Mouse (Mus musculus): ENCODE results near the gene Mphosph6. TPM values are rescaled to one million over a fixed set of nuclear protein-coding genes. Genes with fewer than 3 reads are reported as not detected.

Gene Mphosph6
- polyA plus RNA-seq, 1 experiment from 2014 or later: 54.3 TPM

GRCm38 (mm10) chr8:117764625-117765024 lies 37.1 kb downstream of the Mphosph6 start:
- Histone ChIP-seq H3K4me2 (no peak overlapping the region), H3K27ac (no peak overlapping the region), H3K9me3 (no peaks in the 10 kb centered on the region), H3K9ac (no peak overlapping the region), H3K4me1 (no peaks in the 10 kb centered on the region), H3K36me3 (no peaks in the 10 kb centered on the region), H3K4me3 (no peak overlapping the region), H3K27me3 (no peaks in the 10 kb centered on the region)
- ATAC-seq (ENCODE audit: borderline replicate concordance, extremely low read depth, low FRiP score, low TSS enrichment): no peak
- 49% methylated on average over 4 of the region's 4 CpGs for WGBS

DNA sequence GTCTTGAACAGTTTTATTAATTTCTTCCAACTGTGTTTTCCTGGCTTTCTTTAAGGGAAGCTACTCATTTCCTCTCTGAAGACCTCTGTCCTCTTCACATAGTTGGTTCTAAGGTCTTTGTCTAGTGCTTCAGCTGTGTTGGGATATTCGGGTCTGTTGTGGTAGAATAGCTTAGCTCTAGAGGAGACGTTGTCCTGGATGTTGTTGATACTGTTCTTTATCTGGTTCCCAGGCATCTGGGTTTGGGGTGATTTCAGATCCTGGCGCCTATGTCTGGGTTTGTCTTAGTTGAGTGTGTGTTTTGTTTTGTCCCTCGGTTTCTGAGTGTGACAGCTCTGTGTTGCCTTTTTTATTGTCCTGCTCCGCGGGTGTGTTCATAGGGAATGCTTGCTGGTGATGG lies 39.0 kb downstream of the Mphosph6 start:
- H3K9ac ChIP-seq: no peak overlapping the region
- H3K4me3 ChIP-seq: no peak overlapping the region
- no peaks in the 10 kb centered on the region for H3K27me3 ChIP-seq
- no peak for ATAC-seq (ENCODE audit: borderline replicate concordance, extremely low read depth, low FRiP score, low TSS enrichment)
- no peaks in the 10 kb centered on the region for H3K4me1 ChIP-seq
- no peaks in the 10 kb centered on the region for H3K36me3 ChIP-seq
- no peaks in the 10 kb centered on the region for H3K9me3 ChIP-seq
- 81% methylated on average over 6 of the region's 6 CpGs for WGBS
- no peak overlapping the region for H3K4me2 ChIP-seq
- H3K27ac ChIP-seq: no peak overlapping the region

GRCm38 (mm10) chr8:117757900-117758299 lies 43.8 kb downstream of the Mphosph6 start:
- H3K9ac ChIP-seq: no peak overlapping the region
- H3K4me3 ChIP-seq: no peak overlapping the region
- no peaks in the 10 kb centered on the region for H3K36me3 ChIP-seq
- no peaks in the 10 kb centered on the region for H3K27me3 ChIP-seq
- H3K4me1 ChIP-seq: no peaks in the 10 kb centered on the region
- H3K9me3 ChIP-seq: no peaks in the 10 kb centered on the region
- ATAC-seq (ENCODE audit: borderline replicate concordance, extremely low read depth, low FRiP score, low TSS enrichment): no peak
- H3K27ac ChIP-seq: no peak overlapping the region
- no peak overlapping the region for H3K4me2 ChIP-seq
- WGBS: 74% methylated on average over 11 of the region's 11 CpGs

GRCm38 (mm10) chr8:117749436-117749835 lies 52.3 kb downstream of the Mphosph6 start:
- no peak overlapping the region for H3K4me3 ChIP-seq
- H3K27ac ChIP-seq: no peak overlapping the region
- no peaks in the 10 kb centered on the region for H3K4me1 ChIP-seq
- H3K4me2 ChIP-seq: no peak overlapping the region
- no peaks in the 10 kb centered on the region for H3K36me3 ChIP-seq
- no peaks in the 10 kb centered on the region for H3K27me3 ChIP-seq
- 57% methylated on average over 2 of the region's 2 CpGs for WGBS
- no peak for ATAC-seq (ENCODE audit: borderline replicate concordance, extremely low read depth, low FRiP score, low TSS enrichment)
- no peaks in the 10 kb centered on the region for H3K9me3 ChIP-seq
- H3K9ac ChIP-seq: no peak overlapping the region

DNA sequence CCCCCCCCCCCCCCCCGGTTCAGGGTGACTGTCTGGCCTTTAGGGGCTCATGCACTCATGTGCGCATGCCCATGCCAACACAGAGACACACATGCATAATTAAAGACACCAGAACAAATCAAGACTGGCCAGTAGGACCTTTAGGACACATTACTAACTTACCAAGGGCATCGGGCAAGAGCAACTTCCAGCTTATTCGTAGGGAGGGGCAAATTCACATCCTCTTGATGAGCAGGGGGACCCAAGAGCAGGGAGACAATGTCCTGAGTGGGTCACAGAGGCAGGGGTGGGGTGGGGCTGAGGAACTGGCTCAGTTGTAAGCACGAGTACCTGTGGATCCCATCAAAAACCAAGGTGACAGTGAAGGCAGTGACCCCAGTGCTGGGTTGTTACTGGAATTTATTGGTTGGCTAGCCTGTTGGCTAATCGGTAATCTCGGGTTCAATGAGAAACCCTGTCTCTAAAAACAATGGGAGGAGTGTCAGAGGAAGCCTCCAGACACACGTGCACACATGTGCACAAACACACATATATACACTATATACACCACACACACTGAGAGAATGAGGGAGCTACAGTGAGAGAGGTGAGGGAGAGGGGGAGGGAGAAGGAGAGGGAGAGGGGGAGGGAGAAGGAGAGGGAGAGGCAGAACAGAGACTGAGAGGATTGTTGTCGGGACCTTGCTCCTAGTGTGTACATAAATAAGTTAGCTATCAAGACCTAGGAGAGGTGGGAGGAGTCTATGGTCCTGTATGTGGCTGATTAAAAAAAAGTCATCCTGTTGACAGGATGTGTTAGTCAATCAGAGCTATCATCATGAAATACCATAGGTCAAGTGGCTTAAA lies 53.6 kb downstream of the Mphosph6 start:
- H3K4me2 ChIP-seq: no peak overlapping the region
- H3K9ac ChIP-seq: no peak overlapping the region
- H3K4me3 ChIP-seq: no peak overlapping the region
- ATAC-seq (ENCODE audit: borderline replicate concordance, extremely low read depth, low FRiP score, low TSS enrichment): no peak
- H3K36me3 ChIP-seq: no peaks in the 10 kb centered on the region
- H3K4me1 ChIP-seq: no peaks in the 10 kb centered on the region
- no peaks in the 10 kb centered on the region for H3K27me3 ChIP-seq
- 72% methylated on average over 7 of the region's 9 CpGs for WGBS
- no peak overlapping the region for H3K27ac ChIP-seq
- no peaks in the 10 kb centered on the region for H3K9me3 ChIP-seq

DNA sequence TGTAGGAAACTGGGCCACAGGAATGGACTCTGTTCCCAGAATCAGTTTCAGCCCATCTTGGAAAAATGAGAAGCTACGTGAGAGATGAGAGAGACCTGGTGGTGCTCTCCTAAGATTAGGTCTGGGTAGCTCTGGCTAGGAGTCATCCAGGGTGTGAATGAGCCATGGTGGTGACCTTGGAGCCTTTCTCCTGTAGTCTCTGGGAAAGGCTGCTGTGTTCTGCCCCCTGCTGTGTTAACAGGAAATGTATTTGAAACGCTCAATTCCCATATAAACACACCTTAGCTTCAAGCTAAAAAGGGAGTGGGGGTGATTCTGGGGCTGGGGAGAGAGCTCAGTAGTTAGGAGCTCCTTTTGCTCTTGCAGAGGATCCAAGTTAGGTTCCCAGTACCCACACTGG lies 54.3 kb downstream of the Mphosph6 start:
- Histone ChIP-seq H3K4me3 (no peak overlapping the region), H3K27ac (no peak overlapping the region), H3K9ac (no peak overlapping the region), H3K4me2 (no peak overlapping the region), H3K4me1 (no peaks in the 10 kb centered on the region), H3K27me3 (no peaks in the 10 kb centered on the region), H3K9me3 (no peaks in the 10 kb centered on the region), H3K36me3 (no peaks in the 10 kb centered on the region)
- WGBS: 30% methylated on average over 2 of the region's 2 CpGs
- ATAC-seq (ENCODE audit: borderline replicate concordance, extremely low read depth, low FRiP score, low TSS enrichment): no peak

DNA sequence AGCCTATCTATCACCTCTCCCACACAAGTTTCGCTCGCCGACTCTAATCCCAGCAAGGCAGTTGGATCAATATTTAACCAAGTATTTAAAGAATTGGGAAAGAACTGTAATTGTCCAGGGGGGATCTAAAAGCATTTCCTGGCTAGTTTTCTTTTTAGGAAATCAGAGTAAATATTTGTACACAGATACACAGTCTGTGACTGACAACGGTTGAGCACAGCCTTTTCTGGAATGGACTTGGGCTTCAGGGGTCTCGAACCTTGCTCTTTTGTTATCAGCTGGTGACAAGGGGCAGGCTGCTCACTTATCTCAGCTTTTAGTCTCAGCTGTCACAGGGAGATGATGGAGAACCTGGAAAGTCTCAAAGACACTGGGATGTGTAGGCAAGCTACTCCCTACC lies 55.1 kb downstream of the Mphosph6 start:
- H3K4me2 ChIP-seq: no peak overlapping the region
- 45% methylated on average over 5 of the region's 5 CpGs for WGBS
- no peaks in the 10 kb centered on the region for H3K36me3 ChIP-seq
- ATAC-seq (ENCODE audit: borderline replicate concordance, extremely low read depth, low FRiP score, low TSS enrichment): no peak
- no peak overlapping the region for H3K4me3 ChIP-seq
- H3K4me1 ChIP-seq: no peaks in the 10 kb centered on the region
- no peaks in the 10 kb centered on the region for H3K27me3 ChIP-seq
- H3K9me3 ChIP-seq: no peaks in the 10 kb centered on the region
- H3K27ac ChIP-seq: no peak overlapping the region
- no peak overlapping the region for H3K9ac ChIP-seq

DNA sequence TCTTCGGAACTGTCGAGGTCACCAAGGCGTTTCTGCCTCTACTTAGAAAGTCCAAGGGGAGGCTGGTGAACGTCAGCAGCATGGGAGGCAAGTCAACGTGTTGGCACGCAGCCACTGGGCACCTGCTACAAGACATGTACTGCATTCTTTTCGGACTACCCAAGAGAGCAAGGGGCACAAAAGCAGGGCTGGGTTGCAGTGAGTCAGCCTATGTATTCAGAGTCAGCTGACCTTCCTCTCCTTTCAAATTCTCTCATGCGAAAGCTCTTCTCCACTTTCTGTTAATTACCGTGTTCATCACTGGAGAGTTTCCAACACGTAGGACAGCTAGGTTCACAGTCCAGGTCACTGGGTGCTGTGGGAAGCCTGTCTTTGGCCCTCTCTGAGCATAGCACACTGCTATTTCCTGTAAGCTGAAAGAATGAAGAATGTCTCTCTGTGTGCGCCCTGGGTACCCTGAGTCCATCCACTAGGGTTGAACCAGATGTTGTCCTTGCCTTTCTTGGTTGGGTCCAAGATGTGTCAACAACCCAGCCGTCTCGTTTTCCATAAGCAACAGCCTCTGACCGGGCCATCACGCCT lies 59.2 kb downstream of the Mphosph6 start:
- Histone ChIP-seq H3K9ac (no peak overlapping the region), H3K36me3 (no peaks in the 10 kb centered on the region), H3K27me3 (no peaks in the 10 kb centered on the region), H3K9me3 (no peaks in the 10 kb centered on the region), H3K4me3 (no peak overlapping the region), H3K27ac (no peak overlapping the region), H3K4me1 (no peaks in the 10 kb centered on the region), H3K4me2 (no peak overlapping the region)
- WGBS: 72% methylated on average over 15 of the region's 15 CpGs
- ATAC-seq (ENCODE audit: borderline replicate concordance, extremely low read depth, low FRiP score, low TSS enrichment): no peak

Other genes with a start within 250 kb of the Mphosph6 start
- 3.2 and 3.3 TPM in 2 replicates for gene Sdr42e1, start 128.3 kb downstream of the Mphosph6 start, polyA plus RNA-seq (2015; fragmentation: Nextera tagmentation; extraction: Ambion mirVana)
- gene Hsd17b2, start 100.0 kb downstream of the Mphosph6 start, polyA plus RNA-seq (2015; fragmentation: Nextera tagmentation; extraction: Ambion mirVana): 0.34 and 0.72 TPM in 2 replicates

Measured in lung, embryonic 15.5 days (tissue).